Mouse (Mus musculus) heart, embryonic 15.5 days (tissue): ENCODE measurements at regions not wholly inside any gene's neighbourhood (a gene's known extent, or its start where the extent isn't known, plus 50 kb on each side); places are given as distances from the start of the nearest gene placed in this dataset.
A peak's percentile ranks its signal among the peaks of the same experiment; 100 is the strongest.

Experiments
- ATAC-seq: fragments of 200-750 bp; cut with Nextera tagmentation; replicated peaks from 2 replicates; pipeline ENCODE4 v1.8.0; 2017; ENCODE audit warnings: low read depth, moderate TSS enrichment; ENCODE audit not compliant: insufficient number of reproducible peaks, insufficient read depth, low FRiP score
- H3K27ac ChIP-seq: fragments of 300-500 bp; sonication (generic); 2 replicates; pipeline ENCODE4 v1.5.1; 2015; ENCODE audit warnings: mild to moderate bottlenecking, inconsistent platforms
- H3K27me3 ChIP-seq: fragments of 300-500 bp; sonication (generic); 2 replicates; pipeline ENCODE4 v1.6.1; 2015; ENCODE audit warnings: inconsistent platforms
- H3K36me3 ChIP-seq: fragments of 300-500 bp; sonication (generic); 2 replicates; pipeline ENCODE4 v1.6.1; 2015; ENCODE audit warnings: mild to moderate bottlenecking, inconsistent platforms
- H3K4me1 ChIP-seq: fragments of 300-500 bp; sonication (generic); replicated peaks from 2 replicates; pipeline ENCODE4 v1.6.1; 2015; ENCODE audit warnings: inconsistent platforms
- H3K4me2 ChIP-seq: fragments of 300-500 bp; sonication (generic); 2 replicates; pipeline ENCODE4 v1.6.1; 2015; ENCODE audit warnings: inconsistent platforms, mild to moderate bottlenecking, moderate library complexity
- H3K4me3 ChIP-seq: fragments of 300-500 bp; sonication (generic); 2 replicates; pipeline ENCODE4 v1.5.1; 2015; ENCODE audit warnings: mild to moderate bottlenecking, inconsistent platforms
- H3K9ac ChIP-seq: fragments of 300-500 bp; sonication (generic); 2 replicates; pipeline ENCODE4 v1.6.1; 2015; ENCODE audit warnings: mild to moderate bottlenecking, inconsistent platforms
- H3K9me3 ChIP-seq: fragments of 300-500 bp; sonication (generic); replicated peaks from 2 replicates; pipeline ENCODE4 v1.6.1; 2016; ENCODE audit warnings: inconsistent platforms
- WGBS: fragments of 180-500 bp; shearing (Covaris S2); methylation state at CpG from one replicate; pipeline ENCODE4 v1.1.7; 2015; ENCODE audit warnings: mixed read lengths; 5-methylcytosine and 5-hydroxymethylcytosine counted together

- ATAC-seq: no peak
- Histone ChIP-seq H3K9me3 (no peaks in the 10 kb centered on the region), H3K4me1 (no peaks in the 10 kb centered on the region), H3K27me3 (no peaks in the 10 kb centered on the region), H3K36me3 (no peaks in the 10 kb centered on the region), H3K27ac (no peak overlapping the region), H3K9ac (no peak overlapping the region), H3K4me3 (no peak overlapping the region), H3K4me2 (no peak overlapping the region)
- 83% methylated on average over 1 of the region's 1 CpGs for WGBS
These were observed 334.0 kb downstream of the Med10 start for GRCm38 (mm10) chr13:70136209-70136608.

GRCm38 (mm10) chr13:70144461-70144860 lies 342.3 kb downstream of the Med10 start:
- Histone ChIP-seq H3K27ac (no peak overlapping the region), H3K4me2 (no peak overlapping the region), H3K36me3 (no peaks in the 10 kb centered on the region), H3K4me1 (0 out of 2 replicates have a peak, but pooled peaks cover 8% of the 10 kb centered on the region), H3K4me3 (no peak overlapping the region), H3K9me3 (no peaks in the 10 kb centered on the region), H3K9ac (no peak overlapping the region), H3K27me3 (no peaks in the 10 kb centered on the region)
- no peak for ATAC-seq
- 38% methylated on average over 4 of the region's 4 CpGs for WGBS

GRCm38 (mm10) chr13:70145466-70145865 lies 343.3 kb downstream of the Med10 start:
- peak; percentile 60; the same call in 1 of the 2 replicates for ATAC-seq
- Histone ChIP-seq H3K4me2 (no peak overlapping the region), H3K4me1 (0 out of 2 replicates have a peak, but pooled peaks cover 8% of the 10 kb centered on the region), H3K36me3 (no peaks in the 10 kb centered on the region), H3K4me3 (no peak overlapping the region), H3K27ac (no peak overlapping the region), H3K27me3 (no peaks in the 10 kb centered on the region), H3K9me3 (no peaks in the 10 kb centered on the region), H3K9ac (no peak overlapping the region)
- 31% methylated on average over 6 of the region's 6 CpGs for WGBS

GRCm38 (mm10) chr13:70149041-70149898 lies 347.1 kb downstream of the Med10 start:
- no peak overlapping the region for H3K27ac ChIP-seq
- no peak for ATAC-seq
- H3K36me3 ChIP-seq: no peaks in the 10 kb centered on the region
- no peaks in the 10 kb centered on the region for H3K27me3 ChIP-seq
- no peak overlapping the region for H3K4me3 ChIP-seq
- no peak overlapping the region for H3K9ac ChIP-seq
- no peaks in the 10 kb centered on the region for H3K9me3 ChIP-seq
- WGBS: 50% methylated on average over 8 of the region's 8 CpGs
- H3K4me1 ChIP-seq: 0 out of 2 replicates have a peak, but pooled peaks cover 8% of the 10 kb centered on the region
- H3K4me2 ChIP-seq: no peak overlapping the region

- no peak overlapping the region for H3K9ac ChIP-seq
- no peak overlapping the region for H3K4me2 ChIP-seq
- ATAC-seq: no peak
- H3K27me3 ChIP-seq: no peaks in the 10 kb centered on the region
- H3K4me1 ChIP-seq: 0 out of 2 replicates have a peak, but pooled peaks cover 6% of the 10 kb centered on the region
- 66% methylated on average over 10 of the region's 10 CpGs for WGBS
- no peaks in the 10 kb centered on the region for H3K36me3 ChIP-seq
- H3K27ac ChIP-seq: no peak overlapping the region
- H3K9me3 ChIP-seq: no peaks in the 10 kb centered on the region
- H3K4me3 ChIP-seq: no peak overlapping the region
These were observed 347.6 kb downstream of the Med10 start for GRCm38 (mm10) chr13:70149899-70150184.

GRCm38 (mm10) chr13:70153062-70153461 lies 350.9 kb downstream of the Med10 start:
- no peaks in the 10 kb centered on the region for H3K27me3 ChIP-seq
- no peaks in the 10 kb centered on the region for H3K4me1 ChIP-seq

GRCm38 (mm10) chr13:70155596-70155995 lies 353.4 kb downstream of the Med10 start:
- 72% methylated on average over 5 of the region's 5 CpGs for whole genome bisulfite sequencing
- H3K9me3 ChIP-seq: no peaks in the 10 kb centered on the region
- no peaks in the 10 kb centered on the region for H3K27me3 ChIP-seq
- H3K4me1 ChIP-seq: no peaks in the 10 kb centered on the region
- no peak overlapping the region for H3K9ac ChIP-seq
- no peak for ATAC-seq
- H3K36me3 ChIP-seq: no peaks in the 10 kb centered on the region
- H3K4me2 ChIP-seq: no peak overlapping the region
- no peak overlapping the region for H3K4me3 ChIP-seq
- H3K27ac ChIP-seq: no peak overlapping the region

More at GRCm38 (mm10) chr13:70153062-70153461, 350.9 kb downstream of the Med10 start:
- Histone ChIP-seq H3K4me3 (no peak overlapping the region), H3K9ac (no peak overlapping the region), H3K27ac (no peak overlapping the region), H3K4me2 (no peak overlapping the region), H3K36me3 (no peaks in the 10 kb centered on the region), H3K9me3 (no peaks in the 10 kb centered on the region)
- WGBS: 64% methylated on average over 8 of the region's 8 CpGs
- no peak for ATAC-seq

- H3K4me3 ChIP-seq: no peak overlapping the region
- no peaks in the 10 kb centered on the region for H3K4me1 ChIP-seq
- H3K36me3 ChIP-seq: no peaks in the 10 kb centered on the region
- no peak for ATAC-seq
- H3K27ac ChIP-seq: no peak overlapping the region
- H3K9me3 ChIP-seq: no peaks in the 10 kb centered on the region
- WGBS: 84% methylated on average over 8 of the region's 8 CpGs
- no peak overlapping the region for H3K4me2 ChIP-seq
- H3K9ac ChIP-seq: no peak overlapping the region
- H3K27me3 ChIP-seq: no peaks in the 10 kb centered on the region
These were observed 354.9 kb downstream of the Med10 start for GRCm38 (mm10) chr13:70156975-70157588.

- H3K9ac ChIP-seq: no peak overlapping the region
- H3K27ac ChIP-seq: no peak overlapping the region
- no peaks in the 10 kb centered on the region for H3K36me3 ChIP-seq
- H3K4me3 ChIP-seq: no peak overlapping the region
- ATAC-seq: no peak
- H3K4me1 ChIP-seq: no peaks in the 10 kb centered on the region
- H3K4me2 ChIP-seq: no peak overlapping the region
- no peaks in the 10 kb centered on the region for H3K27me3 ChIP-seq
- 60% methylated on average over 3 of the region's 3 CpGs for WGBS
- H3K9me3 ChIP-seq: no peaks in the 10 kb centered on the region
These were observed 356.9 kb downstream of the Med10 start for GRCm38 (mm10) chr13:70159065-70159464.

GRCm38 (mm10) chr13:70159604-70160003 lies 357.4 kb downstream of the Med10 start:
- H3K9me3 ChIP-seq: no peaks in the 10 kb centered on the region
- no peak overlapping the region for H3K27ac ChIP-seq
- no peaks in the 10 kb centered on the region for H3K27me3 ChIP-seq
- 56% methylated on average over 6 of the region's 6 CpGs for WGBS
- ATAC-seq: no peak
- no peak overlapping the region for H3K4me2 ChIP-seq
- H3K4me3 ChIP-seq: no peak overlapping the region
- no peak overlapping the region for H3K9ac ChIP-seq
- no peaks in the 10 kb centered on the region for H3K4me1 ChIP-seq
- H3K36me3 ChIP-seq: no peaks in the 10 kb centered on the region

GRCm38 (mm10) chr13:70162115-70162514 lies 359.9 kb downstream of the Med10 start:
- no peaks in the 10 kb centered on the region for H3K9me3 ChIP-seq
- 77% methylated on average over 4 of the region's 4 CpGs for WGBS
- no peaks in the 10 kb centered on the region for H3K27me3 ChIP-seq
- no peaks in the 10 kb centered on the region for H3K36me3 ChIP-seq
- no peak for ATAC-seq
- no peak overlapping the region for H3K4me3 ChIP-seq
- no peak overlapping the region for H3K9ac ChIP-seq
- H3K4me2 ChIP-seq: no peak overlapping the region
- no peaks in the 10 kb centered on the region for H3K4me1 ChIP-seq
- no peak overlapping the region for H3K27ac ChIP-seq
